Mouse (Mus musculus): ENCODE measurements around the gene Chil5. TPM values are rescaled to one million over a fixed set of nuclear protein-coding genes. Genes with fewer than 3 reads are reported as not detected.
"Not testable (repeated sequence)": the region's sequence is repeated elsewhere in the genome, so short reads cannot be mapped to it uniquely, and the experiment has no call there.

The Chil5 gene
- polyA plus RNA-seq, 1 experiment from 2014 or later, result 0.34 TPM

- Histone ChIP-seq H3K9ac (ENCODE audit: low read length) (no peak overlapping the region), H3K4me3 (ENCODE audit: control insufficient read depth in 1 of 2, insufficient read depth in 1 of 2, low read depth in 1 of 2, low read length in 2 of 2) (no peak overlapping the region), H3K4me2 (ENCODE audit: low read length) (no peak overlapping the region), H3K27me3 (ENCODE audit: control insufficient read depth, insufficient read depth, low read length) (no peaks in the 10 kb centered on the region), H3K36me3 (ENCODE audit: control insufficient read depth, insufficient read depth, low read length) (no peaks in the 10 kb centered on the region), H3K9me3 (ENCODE audit: control insufficient read depth, low read length) (no peaks in the 10 kb centered on the region), H3K4me1 (ENCODE audit: control insufficient read depth in 2 of 2, insufficient read depth in 2 of 2, low read length in 2 of 2) (no peaks in the 10 kb centered on the region), H3K27ac (replicated peaks in 1 of 2; ENCODE audit: control insufficient read depth in 1 of 2, insufficient read depth in 1 of 2, low read depth in 2 of 2, low read length in 2 of 2) (no peak overlapping the region)
- ATAC-seq (ENCODE audit: insufficient number of reproducible peaks, insufficient read depth, low FRiP score, low read depth), result no peak
These were observed 10.8 kb downstream of the Chil5 start for GRCm38 (mm10) chr3:106021840-106022239.

- H3K27ac ChIP-seq (replicated peaks in 1 of 2; ENCODE audit: control insufficient read depth in 1 of 2, insufficient read depth in 1 of 2, low read depth in 2 of 2, low read length in 2 of 2), result no peak within 1 kb of the TSS
- H3K4me1 ChIP-seq (ENCODE audit: control insufficient read depth in 2 of 2, insufficient read depth in 2 of 2, low read length in 2 of 2), result no peaks in the 10 kb centered on the region
- no peaks in the 10 kb centered on the region for H3K27me3 ChIP-seq (ENCODE audit: control insufficient read depth, insufficient read depth, low read length)
- H3K9ac ChIP-seq (ENCODE audit: low read length), result no peak within 1 kb of the TSS
- no peaks in the 10 kb centered on the region for H3K36me3 ChIP-seq (ENCODE audit: control insufficient read depth, insufficient read depth, low read length)
- no peaks in the 10 kb centered on the region for H3K9me3 ChIP-seq (ENCODE audit: control insufficient read depth, low read length)
- no peak within 1 kb of the TSS for H3K4me2 ChIP-seq (ENCODE audit: low read length)
- H3K4me3 ChIP-seq (ENCODE audit: control insufficient read depth in 1 of 2, insufficient read depth in 1 of 2, low read depth in 1 of 2, low read length in 2 of 2), result no peak within 1 kb of the TSS
- WGBS, result 66% methylated on average over 2 of the region's 2 CpGs
- ATAC-seq (ENCODE audit: insufficient number of reproducible peaks, insufficient read depth, low FRiP score, low read depth), result no peak
These were observed 18.1 kb downstream of the Chil5 start, which contains the start of gene Pifo for GRCm38 (mm10) chr3:106014546-106014945. Gene Pifo (minus strand): TSS chr3:106014646.

GRCm38 (mm10) chr3:106003360-106003759 is 29.3 kb downstream of the Chil5 start:
- WGBS, result 53% methylated on average over 10 of the region's 10 CpGs
- not testable (repeated sequence) for H3K4me3 ChIP-seq (ENCODE audit: control insufficient read depth in 1 of 2, insufficient read depth in 1 of 2, low read depth in 1 of 2, low read length in 2 of 2)

GRCm38 (mm10) chr3:106001416-106002370 is 30.9 kb downstream of the Chil5 start:
- H3K4me3 ChIP-seq (ENCODE audit: control insufficient read depth in 1 of 2, insufficient read depth in 1 of 2, low read depth in 1 of 2, low read length in 2 of 2), result peak overlapping the region; percentile 0 to 22; a peak in 2 of 4 replicates
- H3K27me3 ChIP-seq (ENCODE audit: control insufficient read depth, insufficient read depth, low read length), result no peaks in the 10 kb centered on the region
- no peak; the same call in 1 of the 2 replicates for ATAC-seq (ENCODE audit: insufficient number of reproducible peaks, insufficient read depth, low FRiP score, low read depth)
- no peak overlapping the region for H3K9ac ChIP-seq (ENCODE audit: low read length)
- H3K36me3 ChIP-seq (ENCODE audit: control insufficient read depth, insufficient read depth, low read length), result no peaks in the 10 kb centered on the region
- H3K27ac ChIP-seq (replicated peaks in 1 of 2; ENCODE audit: control insufficient read depth in 1 of 2, insufficient read depth in 1 of 2, low read depth in 2 of 2, low read length in 2 of 2), result no peak overlapping the region
- H3K9me3 ChIP-seq (ENCODE audit: control insufficient read depth, low read length), result no peaks in the 10 kb centered on the region
- H3K4me2 ChIP-seq (ENCODE audit: low read length), result peak overlapping the region; percentile 61
- H3K4me1 ChIP-seq (ENCODE audit: control insufficient read depth in 2 of 2, insufficient read depth in 2 of 2, low read length in 2 of 2), result peaks cover 6 to 8% of the 10 kb centered on the region in 2 experiments; a peak in 2 of 4 replicates
- 18% methylated on average over 17 of the region's 17 CpGs for WGBS

More at GRCm38 (mm10) chr3:106003360-106003759, 29.3 kb downstream of the Chil5 start:
- not testable (repeated sequence) for H3K36me3 ChIP-seq (ENCODE audit: control insufficient read depth, insufficient read depth, low read length); H3K4me2 ChIP-seq (ENCODE audit: low read length); H3K4me1 ChIP-seq (ENCODE audit: control insufficient read depth in 2 of 2, insufficient read depth in 2 of 2, low read length in 2 of 2); ATAC-seq (ENCODE audit: insufficient number of reproducible peaks, insufficient read depth, low FRiP score, low read depth); H3K27me3 ChIP-seq (ENCODE audit: control insufficient read depth, insufficient read depth, low read length); H3K9ac ChIP-seq (ENCODE audit: low read length); H3K9me3 ChIP-seq (ENCODE audit: control insufficient read depth, low read length); H3K27ac ChIP-seq (replicated peaks in 1 of 2; ENCODE audit: control insufficient read depth in 1 of 2, insufficient read depth in 1 of 2, low read depth in 2 of 2, low read length in 2 of 2)

- Histone ChIP-seq H3K9me3 (ENCODE audit: control insufficient read depth, low read length) (no peaks in the 10 kb centered on the region), H3K36me3 (ENCODE audit: control insufficient read depth, insufficient read depth, low read length) (no peaks in the 10 kb centered on the region), H3K4me1 (ENCODE audit: control insufficient read depth in 2 of 2, insufficient read depth in 2 of 2, low read length in 2 of 2) (peaks cover 6 to 8% of the 10 kb centered on the region in 2 experiments; a peak in 2 of 4 replicates), H3K4me3 (ENCODE audit: control insufficient read depth in 1 of 2, insufficient read depth in 1 of 2, low read depth in 1 of 2, low read length in 2 of 2) (peak overlapping the region; percentile 0 to 22; a peak in 2 of 4 replicates), H3K9ac (ENCODE audit: low read length) (no peak overlapping the region), H3K27ac (replicated peaks in 1 of 2; ENCODE audit: control insufficient read depth in 1 of 2, insufficient read depth in 1 of 2, low read depth in 2 of 2, low read length in 2 of 2) (no peak overlapping the region), H3K4me2 (ENCODE audit: low read length) (peak overlapping the region; percentile 61), H3K27me3 (ENCODE audit: control insufficient read depth, insufficient read depth, low read length) (no peaks in the 10 kb centered on the region)
- WGBS, result 14% methylated on average over 11 of the region's 11 CpGs
- no peak for ATAC-seq (ENCODE audit: insufficient number of reproducible peaks, insufficient read depth, low FRiP score, low read depth)
These were observed 31.8 kb downstream of the Chil5 start for GRCm38 (mm10) chr3:106000707-106001375.

GRCm38 (mm10) chr3:105994730-105995129 is 37.9 kb downstream of the Chil5 start:
- H3K36me3 ChIP-seq (ENCODE audit: control insufficient read depth, insufficient read depth, low read length), result no peaks in the 10 kb centered on the region
- H3K4me2 ChIP-seq (ENCODE audit: low read length), result no peak overlapping the region
- no peaks in the 10 kb centered on the region for H3K9me3 ChIP-seq (ENCODE audit: control insufficient read depth, low read length)
- H3K27ac ChIP-seq (replicated peaks in 1 of 2; ENCODE audit: control insufficient read depth in 1 of 2, insufficient read depth in 1 of 2, low read depth in 2 of 2, low read length in 2 of 2), result no peak overlapping the region
- ATAC-seq (ENCODE audit: insufficient number of reproducible peaks, insufficient read depth, low FRiP score, low read depth), result no peak
- 50% methylated on average over 2 of the region's 2 CpGs for WGBS
- no peaks in the 10 kb centered on the region for H3K4me1 ChIP-seq (ENCODE audit: control insufficient read depth in 2 of 2, insufficient read depth in 2 of 2, low read length in 2 of 2)
- no peak overlapping the region for H3K9ac ChIP-seq (ENCODE audit: low read length)
- no peak overlapping the region for H3K4me3 ChIP-seq (ENCODE audit: control insufficient read depth in 1 of 2, insufficient read depth in 1 of 2, low read depth in 1 of 2, low read length in 2 of 2)
- no peaks in the 10 kb centered on the region for H3K27me3 ChIP-seq (ENCODE audit: control insufficient read depth, insufficient read depth, low read length)

GRCm38 (mm10) chr3:105991653-105992283 is 40.8 kb downstream of the Chil5 start:
- no peak overlapping the region for H3K4me2 ChIP-seq (ENCODE audit: low read length)
- ATAC-seq (ENCODE audit: insufficient number of reproducible peaks, insufficient read depth, low FRiP score, low read depth), result no peak
- no peak overlapping the region for H3K4me3 ChIP-seq (ENCODE audit: control insufficient read depth in 1 of 2, insufficient read depth in 1 of 2, low read depth in 1 of 2, low read length in 2 of 2)
- H3K36me3 ChIP-seq (ENCODE audit: control insufficient read depth, insufficient read depth, low read length), result no peaks in the 10 kb centered on the region
- no peaks in the 10 kb centered on the region for H3K27me3 ChIP-seq (ENCODE audit: control insufficient read depth, insufficient read depth, low read length)
- H3K9ac ChIP-seq (ENCODE audit: low read length), result no peak overlapping the region
- no peaks in the 10 kb centered on the region for H3K4me1 ChIP-seq (ENCODE audit: control insufficient read depth in 2 of 2, insufficient read depth in 2 of 2, low read length in 2 of 2)
- no peaks in the 10 kb centered on the region for H3K9me3 ChIP-seq (ENCODE audit: control insufficient read depth, low read length)
- WGBS, result 22% methylated on average over 4 of the region's 4 CpGs
- H3K27ac ChIP-seq (replicated peaks in 1 of 2; ENCODE audit: control insufficient read depth in 1 of 2, insufficient read depth in 1 of 2, low read depth in 2 of 2, low read length in 2 of 2), result no peak overlapping the region

All from heart, embryonic 14.5 days (tissue).